22 mouse cellular contexts compared by ENCODE assay signal in genomic region chr7:35732585-35733059, GRCm38 (mm10). TPM values are rescaled to one million over a fixed set of nuclear protein-coding genes. Genes with fewer than 3 reads are reported as not detected.
DNase-seq lines count a peak whose midpoint lies in the region; ATAC-seq lines count a peak whose summit lies in the region.
"Had no signal": no experiment of that assay in that cellular context is flagged by ENCODE, and none has a peak within 500 bp of the region (broad histone marks: within the 10 kb centered on the region; RNA-seq: fewer than 3 reads in every experiment).

No protein-coding gene starts in this region.

- no peak overlapping the region for H3K9ac ChIP-seq in midbrain, embryonic 12.5 days (replicated peaks)
- no peak overlapping the region for H3K9ac ChIP-seq in midbrain, embryonic 15.5 days
- no peak overlapping the region for H3K9ac ChIP-seq in forebrain, embryonic 14.5 days (ENCODE audit: low read length)
- H3K9ac ChIP-seq in hindbrain, embryonic 14.5 days = no peak overlapping the region
- H3K9ac ChIP-seq in neural tube, embryonic 14.5 days (replicated peaks; ENCODE audit: low read depth, low read length) = no peak overlapping the region
- H3K9ac ChIP-seq: embryonic facial prominence, embryonic 12.5 days; limb, embryonic 15.5 days; liver, embryonic 15.5 days had no signal

- peaks cover 8% of the 10 kb centered on the region; the same call in 1 of the 2 replicates for H3K4me1 ChIP-seq in midbrain, embryonic 12.5 days
- H3K4me1 ChIP-seq in midbrain, embryonic 15.5 days = no peaks in the 10 kb centered on the region
- 0 out of 2 replicates have a peak, but pooled peaks cover 7% of the 10 kb centered on the region for H3K4me1 ChIP-seq in forebrain, embryonic 14.5 days (ENCODE audit: control insufficient read depth, insufficient read depth, low read length)
- peaks cover 13% of the 10 kb centered on the region; the same call in 1 of the 2 replicates for H3K4me1 ChIP-seq in hindbrain, embryonic 14.5 days (replicated peaks; ENCODE audit: control insufficient read depth, insufficient read depth, low read length)
- no peaks in the 10 kb centered on the region; the same call in 1 of the 2 replicates for H3K4me1 ChIP-seq in neural tube, embryonic 14.5 days (ENCODE audit: control insufficient read depth, insufficient read depth, low read length)
- H3K4me1 ChIP-seq: embryonic facial prominence, embryonic 12.5 days; liver, embryonic 15.5 days had no signal

- no peak overlapping the region for H3K4me3 ChIP-seq in midbrain, embryonic 12.5 days
- H3K4me3 ChIP-seq in midbrain, embryonic 15.5 days = no peak overlapping the region
- H3K4me3 ChIP-seq in forebrain, embryonic 14.5 days (ENCODE audit: low read depth, low read length) = no peak overlapping the region
- no peak overlapping the region for H3K4me3 ChIP-seq in hindbrain, embryonic 14.5 days (replicated peaks; ENCODE audit: low read length)
- no peak overlapping the region for H3K4me3 ChIP-seq in neural tube, embryonic 14.5 days (ENCODE audit: low read depth, low read length)
- H3K4me3 ChIP-seq: embryonic facial prominence, embryonic 12.5 days; erythroblast, embryonic 14.5 days; limb, embryonic 15.5 days; liver, embryonic 15.5 days had no signal

- no peaks in the 10 kb centered on the region for H3K27me3 ChIP-seq in midbrain, embryonic 12.5 days
- no peaks in the 10 kb centered on the region for H3K27me3 ChIP-seq in midbrain, embryonic 15.5 days (replicated peaks)
- no peaks in the 10 kb centered on the region for H3K27me3 ChIP-seq in forebrain, embryonic 14.5 days (replicated peaks; ENCODE audit: control insufficient read depth, insufficient read depth, low read length)
- H3K27me3 ChIP-seq in hindbrain, embryonic 14.5 days (ENCODE audit: control insufficient read depth, insufficient read depth, low read length) = no peaks in the 10 kb centered on the region
- no peaks in the 10 kb centered on the region for H3K27me3 ChIP-seq in neural tube, embryonic 14.5 days (ENCODE audit: control insufficient read depth, insufficient read depth, low read length)
- H3K27me3 ChIP-seq: embryonic facial prominence, embryonic 12.5 days; limb, embryonic 15.5 days; liver, embryonic 15.5 days had no signal

- WGBS in midbrain, embryonic 12.5 days = 76% methylated on average over 10 of the region's 10 CpGs
- whole genome bisulfite sequencing in midbrain, embryonic 15.5 days = 67% methylated on average over 10 of the region's 10 CpGs
- 13% methylated on average over 10 of the region's 10 CpGs for WGBS in forebrain, embryonic 14.5 days
- 52% methylated on average over 10 of the region's 10 CpGs for WGBS in hindbrain, embryonic 14.5 days
- WGBS in neural tube, embryonic 14.5 days = 33% methylated on average over 10 of the region's 10 CpGs

- 0 out of 2 replicates have a peak, but pooled peaks cover 3% of the 10 kb centered on the region for H3K9me3 ChIP-seq in midbrain, embryonic 12.5 days
- H3K9me3 ChIP-seq in midbrain, embryonic 15.5 days = no peaks in the 10 kb centered on the region
- no peaks in the 10 kb centered on the region for H3K9me3 ChIP-seq in forebrain, embryonic 14.5 days (replicated peaks; ENCODE audit: control insufficient read depth, low read length)
- no peaks in the 10 kb centered on the region for H3K9me3 ChIP-seq in hindbrain, embryonic 14.5 days (ENCODE audit: control insufficient read depth, low read length)
- no peaks in the 10 kb centered on the region; the same call in 1 of the 2 replicates for H3K9me3 ChIP-seq in neural tube, embryonic 14.5 days (ENCODE audit: control insufficient read depth, low read length)
- H3K9me3 ChIP-seq: limb, embryonic 15.5 days; liver, embryonic 15.5 days had no signal

- H3K36me3 ChIP-seq in midbrain, embryonic 12.5 days = peaks cover 50% of the 10 kb centered on the region
- H3K36me3 ChIP-seq in midbrain, embryonic 15.5 days (replicated peaks) = no peaks in the 10 kb centered on the region; the same call in 1 of the 2 replicates
- H3K36me3 ChIP-seq in forebrain, embryonic 14.5 days (ENCODE audit: control insufficient read depth, insufficient read depth, low read length) = peaks cover 11% of the 10 kb centered on the region; the same call in 1 of the 2 replicates
- peaks cover 21% of the 10 kb centered on the region for H3K36me3 ChIP-seq in hindbrain, embryonic 14.5 days (replicated peaks; ENCODE audit: control insufficient read depth, insufficient read depth)
- H3K36me3 ChIP-seq in neural tube, embryonic 14.5 days (ENCODE audit: control insufficient read depth, insufficient read depth, low read length) = no peaks in the 10 kb centered on the region
- H3K36me3 ChIP-seq: liver, embryonic 15.5 days had no signal

- peak; percentile 86 for DNase-seq in forebrain, embryonic 14.5 days (ENCODE audit: low spot score)
- DNase-seq in hindbrain, embryonic 14.5 days (ENCODE audit: low spot score) = peak; percentile 48
- DNase-seq in urinary bladder, adult 2 months (ENCODE audit: low spot score) = no peak
- DNase-seq in adrenal gland, adult 18-20 months (ENCODE audit: low spot score in 2 of 2) = no peak
- no peak for DNase-seq in urinary bladder, adult 18-20 months (ENCODE audit: low spot score in 2 of 2)
- DNase-seq: adrenal gland, postnatal 36 days; B cell, adult 2 months; cerebellum, adult 2 months; gastrocnemius, postnatal 25 days; layer of hippocampus, postnatal 36 days; right cerebral cortex, postnatal 4 days; thymus, postnatal 14 days had no signal

- no peak overlapping the region for H3K4me2 ChIP-seq in midbrain, embryonic 12.5 days (replicated peaks)
- no peak overlapping the region for H3K4me2 ChIP-seq in midbrain, embryonic 15.5 days
- no peak overlapping the region for H3K4me2 ChIP-seq in forebrain, embryonic 14.5 days (ENCODE audit: low read length)
- no peak overlapping the region for H3K4me2 ChIP-seq in hindbrain, embryonic 14.5 days (replicated peaks)
- H3K4me2 ChIP-seq in neural tube, embryonic 14.5 days (ENCODE audit: low read depth, low read length) = no peak overlapping the region
- H3K4me2 ChIP-seq: embryonic facial prominence, embryonic 12.5 days; limb, embryonic 15.5 days; liver, embryonic 15.5 days had no signal

- peak overlapping the region; percentile 49; the same call in 1 of the 2 replicates for H3K27ac ChIP-seq in midbrain, embryonic 12.5 days (replicated peaks)
- H3K27ac ChIP-seq in midbrain, embryonic 15.5 days = no peak overlapping the region
- peak overlapping the region; percentile 91 for H3K27ac ChIP-seq in forebrain, embryonic 14.5 days (ENCODE audit: low read depth, low read length)
- H3K27ac ChIP-seq in hindbrain, embryonic 14.5 days = peak overlapping the region; percentile 79; the same call in 1 of the 2 replicates
- H3K27ac ChIP-seq in neural tube, embryonic 14.5 days (ENCODE audit: low read depth, low read length) = peak overlapping the region; percentile 71
- H3K27ac ChIP-seq: embryonic facial prominence, embryonic 12.5 days; kidney, postnatal 0 days; limb, embryonic 15.5 days; liver, embryonic 15.5 days; macrophage had no signal

- ATAC-seq in midbrain, embryonic 12.5 days (ENCODE audit: low FRiP score, low read depth) = no peak
- no peak for ATAC-seq in midbrain, embryonic 15.5 days (replicated peaks)
- peak; percentile 75 for ATAC-seq in forebrain, embryonic 14.5 days
- ATAC-seq in hindbrain, embryonic 14.5 days (ENCODE audit: low FRiP score) = peak; percentile 51; the same call in 1 of the 2 replicates
- ATAC-seq in neural tube, embryonic 14.5 days (ENCODE audit: low read depth) = peak; percentile 74
- ATAC-seq: intestine, postnatal 0 days had no signal

RNA-seq across cellular contexts. Expression of gene Dpy19l3, which starts 21.6 kb away (rescaled TPM):
- polyA plus RNA-seq in midbrain, embryonic 12.5 days (2016; fragmentation: Nextera tagmentation; extraction: Ambion mirVana) = 39.2 and 44.8 TPM in 2 replicates
- polyA plus RNA-seq in midbrain, embryonic 15.5 days (2015; fragmentation: Nextera tagmentation; extraction: Ambion mirVana) = 39.6 and 42.3 TPM in 2 replicates
- polyA plus RNA-seq in forebrain, embryonic 14.5 days (2014; fragmentation: Nextera tagmentation; extraction: Ambion mirVana) = 58.8 and 59.7 TPM in 2 replicates
- polyA plus RNA-seq in hindbrain, embryonic 14.5 days (2014; fragmentation: Nextera tagmentation; extraction: Ambion mirVana) = 57.5 and 61.0 TPM in 2 replicates
- polyA plus RNA-seq in neural tube, embryonic 14.5 days (2014; fragmentation: Nextera tagmentation; extraction: Ambion mirVana) = 56.2 and 62.2 TPM in 2 replicates
- polyA plus RNA-seq in urinary bladder, adult 2 months (2012; rRNA removed) = 7.2 and 9.5 TPM in 2 replicates
- total RNA-seq in adrenal gland, adult 18-20 months (2021) = 10 to 100 TPM; 51.0 to 57.2 TPM

Comparison
In these comparisons a context has a peak if more than half of its experiments do, and no peak if none do; other contexts are left out.
1. ATAC-seq: peak in forebrain, embryonic 14.5 days (single experiment), hindbrain, embryonic 14.5 days (single experiment) and neural tube, embryonic 14.5 days (single experiment); none in midbrain, embryonic 12.5 days (single experiment) and midbrain, embryonic 15.5 days (single experiment).
2. DNase-seq: peak in forebrain, embryonic 14.5 days (single experiment) and hindbrain, embryonic 14.5 days (single experiment); none in urinary bladder, adult 2 months (single experiment), adrenal gland, adult 18-20 months (0 of 2) and urinary bladder, adult 18-20 months (0 of 2).